Mouse (Mus musculus) B cell, adult 2 months (primary cell): ENCODE measurements around the gene Bnipl.

Experiments
- DNase-seq, 2 experiments: peaks; one replicate each; pipeline ENCODE4 v3.0.0; 2022

Gene Bnipl

GRCm38 (mm10) chr3:95277149-95277551 is 26.2 kb upstream of the Bnipl start:
- no peak for DNase-seq

GRCm38 (mm10) chr3:95276428-95276934 is 25.5 kb upstream of the Bnipl start:
- no peak for DNase-seq

- DNase-seq: no peak
Observed at GRCm38 (mm10) chr3:95275161-95275560, 24.2 kb upstream of the Bnipl start.

- no peak for DNase-seq
Observed at GRCm38 (mm10) chr3:95274453-95274852, 23.5 kb upstream of the Bnipl start.

GRCm38 (mm10) chr3:95273471-95273870 is 22.5 kb upstream of the Bnipl start:
- no peak for DNase-seq

- no peak for DNase-seq
Observed at GRCm38 (mm10) chr3:95270766-95271364, 19.9 kb upstream of the Bnipl start.

- no peak for DNase-seq
Observed at GRCm38 (mm10) chr3:95269789-95270188, 18.8 kb upstream of the Bnipl start.

- DNase-seq: no peak
Observed at GRCm38 (mm10) chr3:95267855-95268254, 16.9 kb upstream of the Bnipl start.

- no peak for DNase-seq
Observed at GRCm38 (mm10) chr3:95266052-95266451, 15.1 kb upstream of the Bnipl start.

- DNase-seq: no peak
Observed at GRCm38 (mm10) chr3:95264724-95265123, 13.7 kb upstream of the Bnipl start.

- peak; percentile 85 to 87 for DNase-seq
Observed at GRCm38 (mm10) chr3:95263089-95263739, 12.2 kb upstream of the Bnipl start.

- no peak for DNase-seq
Observed at GRCm38 (mm10) chr3:95261975-95262374, 11.0 kb upstream of the Bnipl start.

GRCm38 (mm10) chr3:95256931-95257330 is 5.9 kb upstream of the Bnipl start:
- DNase-seq: no peak

GRCm38 (mm10) chr3:95250361-95250760 is 632 bp downstream of the Bnipl start:
- no peak for DNase-seq

- DNase-seq: no peak
Observed at GRCm38 (mm10) chr3:95247660-95248336, 3.2 kb downstream of the Bnipl start.

GRCm38 (mm10) chr3:95246465-95247231 is 4.3 kb downstream of the Bnipl start:
- DNase-seq: no peak

GRCm38 (mm10) chr3:95243086-95243485 is 7.9 kb downstream of the Bnipl start:
- DNase-seq: no peak

GRCm38 (mm10) chr3:95241498-95241897 is 9.5 kb downstream of the Bnipl start, which contains the start of gene Gm128:
Gene Gm128 (minus strand): TSS chr3:95241598.
- DNase-seq: no peak

- no peak for DNase-seq
Observed at GRCm38 (mm10) chr3:95240900-95241299, 10.1 kb downstream of the Bnipl start.

- DNase-seq: no peak
Observed at GRCm38 (mm10) chr3:95239971-95240370, 11.0 kb downstream of the Bnipl start.

- DNase-seq: no peak
Observed at GRCm38 (mm10) chr3:95239022-95239421, 12.0 kb downstream of the Bnipl start.

- DNase-seq: no peak
Observed at GRCm38 (mm10) chr3:95237541-95238099, 13.4 kb downstream of the Bnipl start.
